Mouse (Mus musculus) spleen, adult 18-20 months (tissue): ENCODE measurements at regions not wholly inside any gene's neighbourhood (a gene's known extent, or its start where the extent isn't known, plus 50 kb on each side); places are given as distances from the start of the nearest gene placed in this dataset.
"Not testable (repeated sequence)": the region's sequence is repeated elsewhere in the genome, so short reads cannot be mapped to it uniquely, and the experiment has no call there.

Experiments used
- DNase-seq, 2 experiments: peaks; one replicate each; pipeline ENCODE4 v3.0.0; 2022; ENCODE audit warnings: mixed read lengths in 2 of 2

DNA sequence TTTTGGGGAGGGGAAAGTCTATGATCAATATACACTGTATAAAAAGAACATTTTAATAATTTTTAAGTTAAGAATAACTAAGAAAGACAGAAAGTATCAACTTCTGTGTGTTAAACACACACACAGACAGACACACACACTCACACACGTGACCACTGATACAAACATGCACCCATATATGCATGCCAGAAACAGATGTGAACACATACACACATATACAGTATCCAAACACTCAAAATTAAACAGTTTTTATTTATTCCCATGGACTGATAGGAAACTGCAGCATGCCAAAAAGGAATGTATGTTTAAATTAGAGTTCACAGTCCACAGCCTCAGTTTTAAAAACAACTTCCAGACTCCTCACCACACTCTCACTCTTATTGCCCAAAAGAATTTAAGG, 203.4 kb upstream of the Tbl1x start:
- no peak for DNase-seq

DNA sequence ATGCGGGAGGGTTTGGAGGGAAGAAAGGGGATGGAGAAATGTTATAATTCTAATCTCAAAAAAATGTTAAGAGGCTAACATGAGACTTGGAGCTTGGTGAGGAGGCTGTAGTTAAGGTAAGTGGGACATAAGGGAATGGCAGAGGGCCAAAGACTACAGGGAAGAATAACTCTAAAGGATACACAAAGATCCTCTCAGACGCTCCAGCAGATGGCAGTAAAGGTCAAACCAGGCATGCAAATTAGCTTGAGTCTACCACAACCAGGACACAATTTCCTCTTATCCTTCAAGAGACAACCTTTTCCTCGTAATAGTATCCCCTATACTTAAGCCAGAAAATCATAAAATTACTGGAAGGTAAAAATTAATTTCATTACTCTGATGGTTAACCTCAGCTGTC, 196.4 kb upstream of the Tbl1x start:
- DNase-seq, result peak in 1 of 2 experiments; percentile 2

DNA sequence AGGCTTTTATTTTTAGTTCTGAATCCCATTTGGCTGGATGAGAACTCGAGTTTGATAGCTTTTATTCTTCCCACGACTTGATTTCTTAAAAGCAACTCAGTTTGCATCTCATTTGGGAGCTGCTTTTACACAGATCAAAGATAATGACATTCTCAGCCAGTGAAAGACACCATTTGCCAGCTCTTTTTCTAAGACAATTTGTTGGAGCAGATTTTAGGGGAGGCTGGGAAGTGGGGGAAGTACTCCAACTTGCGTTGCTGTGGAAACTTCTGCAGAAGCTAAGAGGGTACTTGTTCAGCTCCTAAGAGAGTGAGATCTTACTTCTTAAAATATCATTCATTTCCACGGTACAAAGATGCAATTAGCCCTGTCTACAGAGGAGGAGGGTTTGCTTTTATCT, 187.2 kb upstream of the Tbl1x start:
- DNase-seq, result no peak

DNA sequence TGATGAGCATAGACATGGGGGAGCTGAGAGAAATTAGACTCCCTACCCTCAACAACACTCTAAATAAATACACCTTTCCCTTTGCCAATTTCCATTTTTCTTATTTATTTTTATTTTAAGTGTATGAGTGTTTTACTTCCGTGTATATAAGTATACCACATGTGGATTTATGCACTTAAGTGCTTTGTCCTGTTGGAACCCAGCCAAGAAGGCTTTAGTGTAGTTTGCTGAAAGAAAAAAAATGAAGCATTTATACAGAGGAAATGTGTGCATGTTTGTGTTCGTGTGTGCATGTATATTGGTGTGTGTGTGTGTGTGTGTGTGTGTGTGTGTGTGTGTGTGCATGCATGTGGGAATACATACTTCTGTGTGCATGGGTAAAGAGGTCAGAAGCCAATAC, 157.6 kb upstream of the Tbl1x start:
- DNase-seq, result no peak

DNA sequence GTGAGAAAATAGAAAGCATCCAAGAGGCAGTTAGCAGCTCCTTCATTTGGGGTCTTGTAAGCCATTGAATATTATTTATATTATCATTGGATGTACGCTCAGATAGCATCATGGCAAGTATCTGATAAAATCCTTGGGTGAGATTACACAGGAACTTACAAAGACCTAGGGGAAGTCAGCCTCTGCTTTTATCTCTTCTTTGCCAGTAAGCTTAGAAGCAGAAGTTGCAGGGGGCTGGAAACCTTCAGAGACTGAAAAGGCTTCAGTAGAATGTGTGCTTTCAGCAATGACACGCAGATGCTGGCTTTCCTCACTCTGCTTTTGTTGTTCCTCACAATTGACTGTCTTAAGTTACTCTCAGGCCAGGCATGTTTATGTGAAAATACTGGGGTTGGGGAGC, 150.3 kb upstream of the Tbl1x start:
- DNase-seq, result no peak

DNA sequence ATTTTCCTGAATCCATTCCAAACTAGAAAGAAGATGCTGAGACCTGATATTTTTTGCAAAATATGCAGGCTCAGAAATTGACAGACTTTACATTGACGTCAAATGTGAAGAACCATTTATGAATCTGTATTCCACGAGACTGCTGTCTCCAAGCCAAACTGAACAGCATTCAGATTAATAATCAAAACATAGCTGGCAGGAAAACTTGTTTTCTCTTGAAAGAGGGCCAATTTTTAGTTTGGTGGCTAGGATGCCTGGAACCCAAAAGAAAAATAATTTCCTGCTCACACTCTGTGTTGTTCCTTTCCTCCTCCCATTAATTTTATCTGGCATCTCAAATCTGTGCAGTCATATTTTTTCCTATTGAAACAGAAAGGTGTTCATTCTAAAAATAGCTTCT, 149.7 kb upstream of the Tbl1x start:
- no peak for DNase-seq

DNA sequence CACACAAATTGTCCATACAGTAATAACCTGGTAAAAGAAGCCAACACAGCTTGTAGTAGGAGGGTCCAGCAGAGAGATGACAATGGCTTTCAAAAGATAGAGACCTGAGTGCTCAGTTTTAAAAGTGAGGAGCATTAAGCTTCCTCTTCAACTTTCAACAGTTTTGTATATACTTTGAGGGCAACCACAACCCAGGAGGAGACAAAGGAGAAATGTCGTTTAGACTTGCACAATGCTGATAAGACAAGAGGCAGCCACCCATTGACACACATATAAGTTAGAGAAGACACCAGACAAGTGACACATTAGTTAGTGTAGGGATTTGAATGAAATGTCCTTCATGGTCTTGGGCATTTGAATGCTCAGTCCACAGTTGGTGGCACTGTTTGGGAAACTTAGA, 147.2 kb upstream of the Tbl1x start:
- no peak for DNase-seq

DNA sequence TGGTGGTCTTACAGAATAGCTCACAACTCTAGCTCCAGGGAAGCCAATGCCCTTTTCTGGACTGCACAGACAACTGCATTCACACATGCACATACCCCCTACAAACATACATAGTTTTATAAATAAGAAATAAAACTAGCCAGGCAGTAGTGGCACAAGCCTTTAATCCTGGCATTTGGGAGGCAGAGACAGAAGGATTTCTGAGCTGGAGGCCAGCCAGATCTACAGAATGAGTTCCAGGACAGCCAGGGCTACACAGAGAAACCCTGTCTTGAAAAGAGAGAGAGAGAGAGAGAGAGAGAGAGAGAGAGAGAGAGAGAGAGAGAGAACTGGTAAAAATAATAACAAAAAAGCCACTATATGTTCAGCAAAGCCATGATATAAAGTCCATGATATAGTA, 143.5 kb upstream of the Tbl1x start:
- DNase-seq, result no peak

DNA sequence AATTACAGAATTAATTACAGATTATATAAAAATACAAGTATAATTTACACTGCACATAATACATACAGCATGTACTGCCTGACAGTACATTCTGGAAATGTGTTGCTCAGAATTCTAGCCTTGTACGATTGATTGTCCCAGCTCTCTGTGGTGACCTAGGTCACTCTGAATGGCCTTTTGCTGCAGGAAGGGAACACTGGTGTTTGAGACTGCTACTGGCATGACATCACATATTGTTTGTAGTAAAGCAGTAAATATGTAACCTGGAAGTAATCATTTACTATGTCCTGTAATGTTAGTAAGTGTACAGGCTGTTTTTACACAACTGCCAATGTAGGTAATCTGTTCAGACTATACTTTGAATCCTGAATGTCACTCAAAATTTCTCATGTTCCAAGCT, 123.5 kb upstream of the Tbl1x start:
- DNase-seq, result no peak

DNA sequence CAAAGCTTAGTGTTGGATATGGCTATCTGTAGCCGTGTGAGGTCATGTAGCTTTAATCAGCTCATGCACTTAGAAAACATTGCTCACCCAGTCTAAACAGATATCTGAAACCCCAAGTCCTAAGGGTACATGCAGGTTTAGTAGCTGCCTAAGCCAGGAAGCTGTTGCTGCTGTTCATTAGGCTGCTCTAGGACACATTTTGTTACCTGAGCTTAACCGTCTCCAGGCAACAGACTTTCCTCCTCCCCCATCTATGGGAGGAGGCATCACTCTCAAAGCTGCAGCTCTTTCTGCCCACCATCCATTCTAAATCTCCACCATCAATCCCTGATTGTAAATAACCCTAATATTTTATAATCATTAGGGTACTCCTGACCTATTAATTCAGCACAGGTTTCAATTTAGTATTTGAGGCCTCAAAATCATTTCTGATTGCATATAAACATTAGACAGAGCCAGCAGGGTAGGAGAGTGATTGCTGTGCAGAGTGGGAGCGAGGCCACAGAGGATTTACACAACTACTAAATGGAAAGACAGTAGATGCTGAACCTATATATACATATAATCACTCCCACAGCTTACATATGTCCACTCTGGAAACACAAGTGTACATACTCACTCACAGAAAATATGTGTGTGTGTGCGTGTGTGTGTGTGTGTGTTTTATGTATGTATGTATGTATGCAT, 118.9 kb upstream of the Tbl1x start:
- no peak for DNase-seq

DNA sequence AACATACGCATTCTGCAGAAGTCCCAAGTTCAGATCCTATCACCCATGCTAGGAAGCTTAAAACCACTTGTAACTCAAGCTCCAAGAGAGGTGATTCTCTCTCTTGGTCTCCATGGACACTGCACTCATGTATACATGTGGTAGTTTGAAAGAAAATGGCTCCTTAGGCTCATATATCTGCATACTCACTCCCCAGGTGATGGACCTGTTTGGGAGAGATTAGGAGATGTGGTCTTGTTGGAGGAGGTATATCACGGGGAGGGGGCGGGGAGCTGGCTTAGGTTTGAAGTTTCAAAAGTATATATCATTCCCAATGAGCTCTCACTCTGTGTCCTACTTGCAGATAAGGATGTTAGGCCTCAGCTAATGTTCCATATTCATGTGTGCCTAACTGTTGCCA, 103.9 kb upstream of the Tbl1x start:
- DNase-seq, result no peak

DNA sequence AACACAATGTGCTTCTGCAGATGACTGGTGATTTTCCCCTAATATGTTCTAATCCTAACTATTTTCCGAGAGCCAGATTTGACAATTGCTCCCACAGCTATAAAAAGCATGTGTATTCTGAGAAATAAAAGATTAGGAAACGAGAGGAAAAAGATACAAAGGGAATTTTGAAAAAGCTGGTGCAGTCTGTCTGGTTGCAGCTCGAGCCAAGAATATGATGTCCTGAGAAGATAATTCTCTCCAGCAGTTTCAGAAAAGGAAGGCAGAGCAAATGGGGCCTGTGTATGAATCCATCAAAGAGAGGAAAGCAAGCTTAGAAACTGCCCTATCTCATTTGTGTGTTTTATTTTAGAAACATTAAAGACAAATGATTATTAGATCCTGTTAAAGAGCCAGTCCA, 102.9 kb upstream of the Tbl1x start:
- DNase-seq, result no peak

DNA sequence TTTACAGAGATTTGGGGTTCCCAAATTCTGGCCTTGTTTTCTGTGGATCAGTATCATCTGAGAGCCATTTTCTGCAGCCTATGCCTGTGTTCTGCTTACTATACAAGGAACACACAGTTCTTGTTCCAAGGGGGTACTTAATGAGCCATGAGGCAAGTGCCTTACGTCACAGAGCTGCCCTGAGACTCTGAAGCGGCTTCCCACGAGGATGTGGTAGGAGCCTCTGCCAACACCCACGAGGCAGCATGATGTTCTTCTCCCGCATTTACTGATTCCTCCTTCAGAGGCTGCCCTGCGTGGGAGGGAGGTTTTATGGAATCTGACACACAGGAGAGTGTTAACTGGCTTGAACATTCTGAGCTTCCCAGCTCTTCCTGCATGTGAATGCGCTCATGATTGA, 101.4 kb upstream of the Tbl1x start:
- no peak for DNase-seq

DNA sequence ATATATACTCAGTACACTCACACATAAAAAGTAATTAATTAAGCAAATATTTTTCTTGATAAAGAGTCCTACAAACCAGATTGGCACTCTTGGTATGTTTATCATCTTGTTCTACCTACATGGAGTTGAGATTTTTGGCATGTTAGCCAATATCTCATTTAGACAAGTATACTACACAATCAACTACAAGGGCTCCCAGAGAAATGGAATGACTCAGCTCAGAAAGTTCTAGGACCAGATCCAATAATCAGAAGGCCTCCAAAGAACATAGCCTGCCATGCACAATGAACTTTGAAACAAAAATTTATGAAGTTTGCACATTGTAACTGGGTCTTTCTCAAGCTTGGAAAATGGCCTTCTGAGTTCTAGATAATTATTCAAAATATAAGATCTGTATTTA, 100.0 kb upstream of the Tbl1x start:
- no peak for DNase-seq

DNA sequence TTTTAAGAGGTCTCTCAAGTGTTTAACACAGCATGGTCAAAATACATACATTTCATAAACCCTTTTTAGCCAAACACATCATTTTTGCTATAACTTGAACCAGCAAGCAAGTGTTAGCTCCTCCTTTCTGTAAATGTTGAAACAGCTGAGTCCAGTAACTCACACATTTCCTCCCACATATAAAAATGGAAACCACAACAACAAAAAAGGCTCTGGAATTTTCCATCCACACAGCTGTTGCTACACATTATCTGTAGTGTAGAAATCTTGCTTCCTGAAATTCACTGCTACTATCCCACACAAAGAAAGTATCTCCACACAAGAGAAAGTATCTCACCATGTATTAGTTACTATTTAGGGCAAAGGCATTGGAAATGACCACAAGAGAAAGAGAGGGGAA, 96.7 kb upstream of the Tbl1x start:
- no peak for DNase-seq

DNA sequence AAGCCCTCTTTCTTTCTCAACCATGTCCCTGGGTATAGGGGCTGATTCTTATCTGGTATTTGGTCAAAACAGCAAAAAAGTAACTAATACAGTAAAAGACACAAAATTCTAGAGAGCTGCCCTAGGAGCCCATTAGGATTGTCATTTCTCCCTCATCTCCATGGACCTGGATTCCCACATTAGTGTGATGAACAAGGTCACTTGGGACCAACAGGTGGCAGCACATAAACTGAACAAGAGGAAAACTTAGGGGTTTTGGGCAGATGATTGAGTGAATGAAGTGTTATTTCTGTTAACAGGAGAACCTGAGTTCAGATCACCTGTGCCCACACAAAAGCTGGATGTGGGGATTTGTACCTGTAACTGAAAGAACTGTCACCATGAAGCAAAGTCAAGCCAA, 93.0 kb upstream of the Tbl1x start:
- peak in 1 of 2 experiments; percentile 9 for DNase-seq

DNA sequence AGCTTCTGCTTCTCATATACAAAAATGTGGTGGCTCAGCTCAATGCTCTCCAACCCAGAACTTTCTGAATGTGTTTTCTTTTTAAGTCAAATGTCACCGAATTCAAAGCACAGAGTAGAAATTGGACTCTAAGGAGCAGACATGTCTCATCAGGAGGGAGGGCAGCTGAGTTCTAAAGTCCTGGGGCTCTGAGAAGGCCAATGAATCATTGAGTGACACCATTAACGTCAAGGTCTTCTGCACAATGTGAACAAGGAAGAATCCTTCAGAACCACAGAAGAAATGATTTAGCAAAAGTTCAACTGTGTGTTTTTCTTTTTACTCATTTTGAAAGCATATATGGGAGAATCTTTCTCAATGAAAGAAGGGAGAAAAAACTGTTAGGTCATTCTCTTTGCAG, 88.6 kb upstream of the Tbl1x start:
- no peak for DNase-seq

DNA sequence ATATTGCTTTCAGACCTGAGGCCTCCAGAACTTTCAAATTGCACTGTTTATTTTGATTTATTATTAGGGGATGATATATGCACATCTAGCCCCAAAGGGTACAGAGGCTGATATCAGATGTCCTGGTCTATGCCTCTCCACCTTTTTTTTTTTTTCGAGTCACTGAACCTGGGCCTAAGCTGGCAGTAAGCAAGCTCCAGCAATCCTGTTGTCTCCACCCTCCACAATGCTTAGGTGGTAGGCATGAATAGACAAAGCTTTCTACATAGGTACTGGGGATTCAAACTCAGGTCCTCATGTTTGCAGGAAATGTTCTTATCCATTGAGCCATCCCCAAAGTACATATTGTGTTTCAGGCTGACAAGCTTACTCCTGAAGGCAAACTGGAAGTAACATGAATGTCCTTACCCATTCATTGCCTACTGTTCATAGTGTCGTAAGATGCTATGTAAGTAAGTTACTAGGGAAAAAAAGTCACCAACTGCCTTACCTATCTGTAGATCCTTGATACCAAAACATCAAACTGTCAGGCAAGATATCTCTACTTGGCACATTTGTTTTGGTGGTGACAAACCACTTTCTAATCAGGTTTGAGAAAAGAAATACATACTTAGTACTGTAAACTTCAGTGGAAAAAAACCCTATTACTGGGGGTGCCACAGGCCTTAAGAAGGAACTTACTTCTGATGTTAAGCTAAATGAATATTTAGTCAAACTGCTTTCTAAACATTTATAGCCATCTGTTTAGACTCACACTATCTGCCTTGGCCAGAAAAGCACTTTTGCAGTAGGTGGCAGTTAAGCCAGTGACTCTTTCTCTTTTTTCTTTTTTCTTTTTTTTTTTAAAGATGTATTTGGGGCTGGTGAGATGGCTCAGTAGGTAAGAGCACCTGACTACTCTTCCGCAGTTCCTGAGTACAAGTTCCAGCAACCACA, 85.8 kb upstream of the Tbl1x start:
- no peak for DNase-seq

DNA sequence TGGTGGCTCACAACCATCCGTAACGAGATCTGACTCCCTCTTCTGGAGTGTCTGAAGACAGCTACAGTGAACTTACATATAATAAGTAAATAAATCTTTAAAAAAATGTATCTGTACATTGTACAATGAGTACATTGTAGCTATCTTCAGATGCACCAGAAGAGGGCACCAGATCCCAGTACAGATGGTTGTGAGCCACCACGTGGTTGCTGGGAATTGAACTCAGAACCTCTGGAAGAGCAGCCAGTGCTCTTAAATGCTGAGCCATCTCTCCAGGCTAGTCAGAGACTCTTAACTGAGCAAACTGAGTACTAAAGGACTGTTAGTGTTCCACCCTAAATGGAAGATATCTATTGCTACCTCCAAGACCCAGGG, 85.1 kb upstream of the Tbl1x start:
- not testable (repeated sequence) for DNase-seq

DNA sequence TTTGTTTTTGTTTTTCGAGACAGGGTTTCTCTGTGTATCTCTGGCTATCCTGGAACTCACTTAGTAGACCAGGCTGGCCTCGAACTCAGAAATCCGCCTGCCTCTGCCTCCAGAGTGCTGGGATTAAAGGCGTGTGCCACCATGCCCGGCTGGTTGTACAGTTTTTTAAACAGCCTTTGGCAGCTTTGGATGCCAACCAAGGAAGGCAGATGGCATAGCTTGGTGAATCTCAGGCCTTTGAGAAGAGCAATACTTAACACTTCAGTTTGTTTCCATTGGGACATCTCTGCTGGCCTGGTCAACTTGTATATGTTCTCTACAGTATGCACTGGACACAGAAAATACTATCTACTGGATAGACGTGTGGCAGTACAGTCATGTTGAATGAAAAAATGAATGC, 84.0 kb upstream of the Tbl1x start:
- not testable (repeated sequence) for DNase-seq

DNA sequence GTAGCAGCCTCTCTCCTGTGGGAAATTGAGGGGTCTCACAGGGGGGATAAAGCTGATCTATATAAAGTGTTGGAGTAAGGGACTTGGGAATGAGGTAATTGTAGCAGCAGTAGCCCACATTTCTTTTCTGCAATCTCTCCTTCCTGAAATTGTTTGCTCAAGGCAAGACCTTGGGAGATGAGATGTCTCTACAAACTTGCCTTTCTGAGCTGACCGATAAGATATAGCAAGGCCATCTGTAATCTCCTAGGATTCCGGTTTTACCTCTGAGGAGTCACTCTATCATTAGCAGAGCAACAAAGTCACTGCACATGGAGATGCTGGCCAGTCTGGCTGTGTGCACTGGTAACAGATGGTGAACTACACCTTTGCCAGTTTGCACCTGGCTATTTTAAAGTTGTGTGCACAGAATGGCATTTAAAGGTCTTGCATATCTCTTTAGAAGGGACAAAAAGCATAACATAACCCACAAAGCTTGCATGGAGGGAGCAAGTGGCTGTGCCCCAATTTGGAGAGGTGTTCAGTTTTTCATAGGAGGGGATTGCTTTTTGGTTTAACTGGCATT, 78.7 kb upstream of the Tbl1x start:
- no peak for DNase-seq

DNA sequence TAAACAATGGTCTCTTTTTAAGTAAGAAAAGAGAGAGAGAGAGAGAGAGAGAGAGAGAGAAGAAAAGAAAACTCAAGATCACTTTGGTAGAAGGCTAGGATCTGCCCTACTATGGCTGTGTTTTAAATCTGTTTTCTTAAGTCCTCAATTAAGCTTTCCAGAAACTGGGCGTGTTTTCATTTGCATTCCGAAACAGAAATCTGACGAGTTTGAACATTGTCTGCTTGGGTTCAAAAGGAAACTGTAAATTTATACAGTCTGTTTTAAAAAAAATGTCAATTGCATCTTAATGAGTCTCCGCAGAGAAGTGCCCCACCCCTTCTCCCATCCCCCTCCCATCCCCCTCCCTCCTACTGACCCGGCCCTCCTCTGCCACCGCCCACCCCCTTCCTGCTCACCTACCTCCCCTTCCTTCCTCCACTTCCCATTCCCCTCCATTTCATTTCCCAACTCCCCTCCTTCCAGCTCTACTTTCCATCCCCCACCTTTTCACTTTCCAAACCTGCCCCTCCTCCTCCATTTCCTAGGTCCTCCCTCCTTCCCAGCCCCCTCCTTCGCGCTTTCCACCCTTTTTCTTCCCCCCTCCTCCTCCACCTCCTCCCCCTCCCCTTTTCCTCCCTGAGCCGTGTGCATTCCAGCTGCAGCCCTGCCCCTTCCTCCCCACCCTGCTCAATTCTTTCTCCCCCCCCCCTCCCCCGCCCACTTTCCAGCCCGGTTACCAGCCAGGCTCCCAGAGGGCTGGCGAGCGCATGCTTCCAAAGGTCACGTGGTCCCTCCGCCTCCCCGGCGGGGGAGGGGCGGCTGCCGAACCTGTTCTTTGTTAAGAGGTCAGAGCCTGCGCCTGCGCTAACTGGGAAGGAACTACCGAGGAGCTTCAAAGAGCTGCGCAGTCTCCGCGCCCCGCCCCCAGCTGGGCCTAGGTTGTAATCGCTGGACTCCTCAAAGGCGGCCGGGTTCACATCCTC, 77.7 kb upstream of the Tbl1x start:
- peak; percentile 85 to 86 for DNase-seq

DNA sequence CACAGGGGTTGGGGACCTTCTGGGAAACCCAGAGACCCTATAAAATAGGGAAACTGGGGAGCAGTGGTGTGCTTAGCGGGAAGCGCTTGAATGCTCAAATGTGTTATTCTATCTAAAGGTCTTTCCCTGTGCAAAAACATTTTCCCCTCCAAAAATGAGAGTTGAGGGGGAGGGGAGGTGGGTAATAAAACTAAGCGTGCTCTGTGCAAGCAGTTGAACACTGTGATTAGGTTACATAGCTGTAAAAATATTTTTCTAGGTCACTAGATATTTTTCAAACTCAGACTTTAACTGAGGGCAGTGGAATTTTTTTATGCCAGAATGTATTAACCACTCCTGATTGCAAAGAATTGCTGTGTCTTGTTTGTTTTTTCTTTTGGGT, 77.0 kb upstream of the Tbl1x start:
- no peak for DNase-seq
